Mouse (Mus musculus) lung, postnatal 36 days (tissue): ENCODE data around the gene Kpnb1.

Experiments
- DNase-seq: peaks from one replicate; pipeline ENCODE4 v3.0.0; 2022; ENCODE audit warnings: mixed read lengths

The Kpnb1 gene

GRCm38 (mm10) chr11:97140811-97141210, 46.9 kb downstream of the Kpnb1 start:
- DNase-seq: no peak

GRCm38 (mm10) chr11:97139256-97139655, 48.4 kb downstream of the Kpnb1 start:
- DNase-seq: no peak

GRCm38 (mm10) chr11:97138554-97139226, 49.0 kb downstream of the Kpnb1 start:
- no peak for DNase-seq

GRCm38 (mm10) chr11:97133270-97133669, 54.4 kb downstream of the Kpnb1 start:
- DNase-seq: no peak

GRCm38 (mm10) chr11:97132185-97132584, 55.5 kb downstream of the Kpnb1 start:
- DNase-seq: no peak

- DNase-seq: no peak
These were observed 56.0 kb downstream of the Kpnb1 start for GRCm38 (mm10) chr11:97131683-97132082.

- DNase-seq: no peak
These were observed 57.4 kb downstream of the Kpnb1 start for GRCm38 (mm10) chr11:97130318-97130717.

- no peak for DNase-seq
These were observed 58.7 kb downstream of the Kpnb1 start for GRCm38 (mm10) chr11:97128956-97129355.

- DNase-seq: no peak
These were observed 60.0 kb downstream of the Kpnb1 start for GRCm38 (mm10) chr11:97127470-97128223.

GRCm38 (mm10) chr11:97126645-97127468, 60.8 kb downstream of the Kpnb1 start:
- peak; percentile 87 for DNase-seq

- no peak for DNase-seq
These were observed 63.2 kb downstream of the Kpnb1 start for GRCm38 (mm10) chr11:97124266-97125036.

- DNase-seq: no peak
These were observed 64.3 kb downstream of the Kpnb1 start for GRCm38 (mm10) chr11:97123282-97123890.

GRCm38 (mm10) chr11:97120641-97121040, 67.0 kb downstream of the Kpnb1 start:
- DNase-seq: no peak

- DNase-seq: no peak
These were observed 67.5 kb downstream of the Kpnb1 start for GRCm38 (mm10) chr11:97120221-97120620.

- DNase-seq: no peak
These were observed 71.9 kb downstream of the Kpnb1 start for GRCm38 (mm10) chr11:97115797-97116196.

GRCm38 (mm10) chr11:97114671-97115601, 72.7 kb downstream of the Kpnb1 start, which contains the start of gene Tbx21:
TSS of gene Tbx21 (minus strand) at chr11:97115331.
- no peak for DNase-seq

- no peak for DNase-seq
These were observed 75.1 kb downstream of the Kpnb1 start for GRCm38 (mm10) chr11:97112519-97113125.
